Mouse (Mus musculus): ENCODE measurements around the gene Dnajc4.

- TF ChIP-seq CTCF (conservative IDR thresholded peaks at IDR 0.05; ENCODE audit: low read length) = no peak
- TF ChIP-seq POU5F1 (IDR thresholded peaks at IDR 0.05; ENCODE audit: borderline replicate concordance, low read length) = no peak
These were observed 44.6 kb downstream of the Dnajc4 start for GRCm38 (mm10) chr19:6947742-6948141.
